Mouse (Mus musculus) heart, adult 8-10 months (tissue): ENCODE data around the gene P2ry2. TPM values are rescaled to one million over a fixed set of nuclear protein-coding genes. Genes with fewer than 3 reads are reported as not detected.
A peak's percentile ranks its signal among the peaks of the same experiment; 100 is the strongest.

Source experiments
- DNase-seq: peaks from one replicate; pipeline ENCODE4 v3.0.0; 2022; ENCODE audit warnings: low spot score
- total RNA-seq, 4 experiments: library from RNA; stranded (reverse); gene quantifications; 2 replicates each; pipeline ENCODE4 v1.2.4; 2022

P2ry2 gene
- total RNA-seq, 4 experiments from 2014 or later, result 24.6 to 27.7 (median 27.2) TPM

DNA sequence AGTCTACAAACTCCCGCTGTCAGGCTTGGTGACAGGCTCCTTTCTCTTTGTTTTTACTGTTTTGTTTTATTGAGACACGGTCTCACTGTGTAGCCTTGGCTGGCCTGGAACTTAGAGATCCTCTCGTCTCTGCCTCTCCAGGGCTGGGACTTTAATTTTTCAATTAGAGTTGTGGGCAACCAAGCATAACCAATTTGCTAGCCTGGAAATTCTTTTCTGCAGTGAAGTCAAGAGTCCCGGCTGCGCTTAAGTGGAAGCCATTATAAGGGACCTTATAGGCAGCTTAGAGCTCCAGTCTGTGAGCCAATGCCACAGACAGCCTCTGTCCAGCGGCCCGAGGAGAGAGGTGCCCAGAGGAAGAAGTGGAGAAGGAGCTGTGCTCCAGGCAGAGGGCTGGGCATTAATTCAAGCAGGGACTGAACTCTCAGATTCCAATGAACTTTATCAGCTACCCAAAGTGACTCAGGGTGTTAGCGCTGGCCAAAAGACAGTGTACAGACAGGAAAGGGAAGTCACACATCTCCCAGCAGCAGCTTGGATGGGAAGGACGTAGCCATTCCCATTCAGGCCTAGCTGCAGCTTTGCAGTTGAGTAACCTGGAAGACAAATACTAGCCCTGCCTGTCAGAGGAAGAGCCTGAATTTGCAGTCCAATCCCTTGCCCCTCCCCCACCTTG lies 21.9 kb downstream of the P2ry2 start:
- peak; percentile 88 for DNase-seq

DNA sequence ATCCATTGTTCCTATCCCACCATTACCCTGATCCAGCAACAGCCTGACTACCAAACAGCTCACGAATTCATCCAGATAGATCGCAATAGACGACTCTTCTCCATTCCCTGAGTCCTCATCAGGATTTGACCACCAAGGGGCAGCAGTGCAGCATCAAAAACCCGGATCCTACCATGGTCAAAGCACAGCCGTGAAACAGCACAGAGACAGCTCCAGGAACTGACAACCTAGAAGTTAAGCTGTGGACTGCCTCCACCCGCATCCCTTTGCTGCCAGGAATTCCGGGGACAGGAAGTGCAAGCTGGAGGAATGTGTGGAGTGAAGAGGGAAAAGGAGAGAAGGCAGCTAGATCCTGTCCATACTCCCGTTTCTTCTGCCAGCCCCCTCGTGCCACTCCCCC lies 24.6 kb downstream of the P2ry2 start:
- peak; percentile 90 for DNase-seq

DNA sequence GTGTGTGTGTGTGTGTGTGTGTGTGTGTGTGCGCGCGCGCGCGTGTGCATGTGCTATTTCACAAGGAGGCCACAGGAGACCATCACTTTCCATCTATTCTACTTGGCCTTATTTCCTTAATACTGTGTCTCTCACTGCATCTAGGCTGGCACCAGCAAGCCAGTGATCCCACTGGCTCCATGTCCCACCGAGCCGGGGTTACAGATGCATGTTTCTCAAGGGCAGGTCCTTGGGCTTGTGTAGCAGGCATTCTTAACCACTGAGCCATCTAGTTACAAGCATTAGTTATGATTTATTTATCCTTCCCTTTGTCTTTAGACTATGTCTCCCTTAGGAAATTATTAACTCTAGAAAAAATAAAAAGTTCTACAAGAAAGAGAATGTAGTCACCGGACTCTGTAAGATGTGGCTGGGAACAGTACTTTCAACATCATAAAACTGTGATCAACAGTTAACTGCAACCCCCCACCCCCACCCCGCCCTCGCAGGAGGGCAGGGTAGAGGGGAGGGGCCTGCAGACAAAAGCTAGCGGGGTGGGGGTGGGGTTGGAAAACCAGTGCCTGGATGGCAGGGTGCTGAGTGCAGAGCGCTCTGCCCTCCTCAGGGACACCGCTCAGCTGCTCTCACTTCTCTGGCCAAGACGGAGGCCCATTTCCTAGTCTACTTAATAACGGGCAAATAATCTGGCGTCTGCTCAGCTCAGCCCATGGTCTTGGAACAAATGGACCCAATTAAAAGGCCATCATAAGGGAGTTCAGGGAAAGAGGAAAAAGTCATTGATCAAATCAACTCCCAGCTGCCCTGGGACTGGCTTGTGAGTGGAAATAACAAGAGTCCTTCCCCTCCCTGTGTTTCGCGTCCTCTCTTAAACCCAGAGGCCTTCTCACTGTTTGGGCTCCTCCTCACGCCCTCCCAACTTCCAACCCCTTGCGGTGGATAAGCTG lies 27.9 kb downstream of the P2ry2 start:
- DNase-seq, result no peak

DNA sequence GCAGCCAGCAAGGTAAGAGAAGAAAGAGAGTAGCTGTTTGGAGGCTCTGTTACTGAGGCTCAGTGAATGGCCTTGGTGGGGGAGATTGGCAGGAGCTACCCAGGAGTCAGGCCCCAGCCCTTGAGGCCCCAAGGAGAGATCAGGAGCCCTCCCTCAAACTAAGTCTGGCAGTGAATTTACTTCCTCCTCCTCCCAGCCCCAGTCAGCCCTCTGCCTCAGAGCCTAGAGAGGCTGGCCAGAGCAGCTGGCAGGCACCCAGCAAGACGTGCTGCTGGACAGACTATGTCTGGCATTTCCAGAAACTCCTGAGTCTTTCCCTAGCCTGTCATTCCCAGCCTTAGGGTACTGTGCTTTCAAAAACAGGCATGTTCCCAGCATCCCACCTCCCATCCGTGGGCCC lies 33.5 kb downstream of the P2ry2 start:
- no peak for DNase-seq

DNA sequence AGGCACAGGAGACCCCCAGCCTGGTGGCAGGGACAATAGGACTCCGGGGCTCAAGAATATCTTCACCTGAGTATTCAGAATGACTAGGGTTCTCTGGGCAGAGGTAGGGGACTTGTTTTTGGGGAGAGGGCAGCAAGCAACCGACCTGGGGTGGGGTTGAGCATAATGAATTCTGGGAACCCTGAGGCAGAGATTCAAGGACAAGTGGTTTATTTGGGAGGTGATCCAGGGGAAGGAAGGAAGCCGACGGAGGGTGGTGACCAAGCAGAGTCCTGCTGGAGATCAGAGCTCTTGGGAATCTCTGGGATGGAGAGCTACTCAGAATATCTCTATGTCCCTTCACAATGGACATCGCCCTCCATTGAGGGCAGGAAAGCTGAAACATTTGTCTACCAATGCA lies 34.5 kb downstream of the P2ry2 start:
- DNase-seq, result no peak

DNA sequence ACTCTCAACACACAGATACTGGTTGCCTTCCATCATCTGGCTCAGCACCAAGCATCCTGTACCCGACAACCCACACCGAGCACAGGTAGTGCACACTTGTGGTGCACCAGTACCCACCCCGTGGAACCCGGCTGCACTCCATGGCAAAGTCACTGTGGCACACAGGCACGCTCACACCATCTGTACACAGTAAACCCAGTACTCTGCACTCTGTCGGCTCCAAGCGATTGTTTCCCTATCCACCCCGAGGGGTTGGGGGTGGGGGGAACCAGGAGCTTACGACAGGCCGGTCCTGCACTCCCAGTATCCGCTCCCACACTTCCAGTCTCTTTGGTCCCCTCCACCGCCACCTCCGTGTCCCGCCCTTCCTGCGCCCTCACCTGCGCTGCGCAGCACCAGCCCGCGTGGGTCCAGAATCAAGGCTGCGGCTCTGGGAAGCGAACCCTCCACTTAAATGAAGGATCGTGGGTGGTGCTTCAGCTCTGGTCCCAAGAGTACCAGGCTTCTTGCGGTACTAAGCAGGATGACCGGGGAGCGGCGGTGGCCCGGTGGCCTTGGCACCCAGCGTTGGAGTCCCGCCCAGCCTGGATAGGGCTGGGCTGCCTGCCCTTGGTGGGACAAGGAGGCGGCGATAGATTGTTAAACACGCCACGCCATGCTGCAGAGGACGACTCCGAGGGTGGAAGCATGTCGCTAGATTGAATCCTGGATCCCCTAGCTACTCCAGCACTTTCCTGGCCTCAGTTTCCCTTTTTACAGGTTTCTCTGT lies 38.3 kb downstream of the P2ry2 start, which contains the start of gene P2ry6:
Gene P2ry6 (minus strand): TSS at position 515 of the 769 bp plus-strand sequence.
- no peak for DNase-seq

DNA sequence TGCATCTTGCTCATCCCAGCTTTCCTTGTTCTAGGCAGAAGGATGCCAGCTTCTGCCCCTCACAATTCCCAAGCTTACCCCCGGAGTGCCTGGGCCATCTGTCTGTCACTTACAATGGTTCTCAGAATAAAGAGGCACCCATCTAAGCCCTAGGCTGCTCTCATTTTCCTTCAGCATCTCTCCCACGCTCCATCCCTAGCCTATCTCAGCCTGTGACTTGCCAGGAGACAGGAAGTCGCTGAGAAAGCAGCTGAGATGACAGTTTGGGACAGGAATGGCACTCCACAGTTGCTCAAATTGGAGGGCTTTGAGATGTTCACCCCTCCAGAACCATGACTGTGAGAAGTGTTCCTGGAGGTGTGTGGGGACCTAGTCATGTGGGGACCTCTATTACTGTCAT lies 39.8 kb downstream of the P2ry2 start:
- DNase-seq, result no peak

DNA sequence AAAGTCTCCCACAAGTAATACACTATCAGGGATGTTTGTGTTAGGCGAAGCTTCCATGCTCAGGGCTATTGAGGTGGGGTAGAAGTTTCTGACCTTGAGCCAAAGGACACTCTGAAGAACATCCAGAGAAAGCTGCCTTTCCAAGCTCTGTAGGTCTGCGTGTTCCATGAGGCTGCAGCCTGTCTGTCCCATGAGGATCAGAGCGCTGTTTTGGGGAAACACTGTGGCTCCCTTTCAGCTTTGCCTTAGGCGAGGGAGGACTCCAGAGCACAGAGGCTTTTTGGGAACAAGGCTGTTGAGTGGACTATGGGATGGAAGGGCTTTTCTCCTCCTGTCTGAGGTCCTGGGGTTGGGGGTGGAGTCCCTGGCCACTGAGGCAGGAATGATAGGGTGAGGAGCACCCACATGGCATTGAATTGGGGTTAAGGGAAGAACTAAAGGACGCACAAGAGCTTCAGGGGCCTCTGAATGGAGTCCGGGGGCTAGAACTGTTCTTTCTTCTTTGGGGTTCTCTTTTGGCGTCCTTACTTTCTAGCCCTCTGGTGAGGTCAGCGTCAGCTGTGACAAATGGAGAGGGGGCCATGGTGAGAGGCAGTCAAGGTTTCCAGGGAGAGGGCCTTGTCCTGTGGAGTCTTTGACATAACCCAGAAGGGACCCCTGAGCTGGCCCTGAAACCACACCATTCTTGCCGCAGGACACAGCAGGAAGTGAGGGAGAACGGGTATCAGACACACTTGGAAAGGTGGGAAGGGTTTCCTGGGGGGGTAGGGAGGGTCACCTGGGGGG lies 43.6 kb downstream of the P2ry2 start:
- no peak for DNase-seq

DNA sequence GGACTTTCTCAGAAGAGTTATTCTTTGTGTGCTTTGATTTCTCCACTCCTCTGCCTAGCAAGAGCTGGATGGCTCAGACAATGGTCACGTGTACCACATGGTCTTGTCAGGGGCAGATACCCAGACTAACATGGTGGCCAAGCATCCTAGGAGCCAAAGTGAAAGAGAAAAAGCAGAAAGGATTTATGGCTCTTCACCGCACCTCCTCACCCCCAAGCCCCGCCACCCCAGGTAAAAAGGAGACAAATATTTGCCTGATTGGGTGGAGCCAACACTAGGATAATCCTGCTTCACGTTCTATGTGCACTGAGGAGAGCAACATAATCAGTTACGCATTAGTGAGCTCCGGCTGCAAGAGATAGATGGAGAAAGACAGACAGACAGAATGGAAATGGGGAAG lies 44.3 kb downstream of the P2ry2 start:
- DNase-seq, result no peak

DNA sequence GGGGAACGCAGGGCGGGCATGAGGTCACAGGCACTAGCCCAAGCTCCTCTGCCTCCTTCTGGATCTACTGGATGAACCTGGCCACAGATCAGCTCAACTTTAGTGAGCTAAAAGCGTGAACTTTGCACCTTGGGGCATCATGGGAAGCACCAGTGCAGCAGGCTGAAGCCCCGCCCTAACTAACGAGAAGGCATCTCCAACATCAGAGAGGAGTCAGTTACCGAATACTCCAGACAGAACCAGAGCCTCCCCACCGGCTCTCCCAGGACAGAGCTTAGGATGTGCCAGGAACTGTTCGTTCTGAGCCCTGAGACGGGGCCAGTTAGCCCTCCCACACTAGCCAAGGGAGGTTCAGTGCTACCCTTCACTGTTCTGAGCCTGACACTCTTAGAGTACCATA lies 44.8 kb downstream of the P2ry2 start:
- DNase-seq, result no peak

DNA sequence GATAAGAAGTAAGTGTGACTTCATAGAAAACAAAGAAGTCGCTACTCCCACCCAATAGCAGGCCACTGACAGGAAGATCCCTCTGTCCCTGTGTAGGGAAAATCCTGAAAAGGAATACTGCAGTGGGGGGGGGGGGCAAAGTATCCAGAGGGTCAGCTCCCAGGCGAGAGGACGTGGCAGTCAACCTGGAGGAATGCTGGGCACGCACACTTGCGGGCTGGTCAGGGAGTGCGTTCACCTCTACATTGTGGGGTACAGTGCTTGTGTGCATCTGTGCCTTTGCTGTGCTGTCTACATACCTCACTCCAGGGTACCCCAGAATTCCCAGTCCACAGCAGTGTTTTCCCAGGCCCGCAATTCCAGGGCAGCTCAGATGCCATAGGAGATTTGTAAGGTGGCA lies 46.7 kb downstream of the P2ry2 start:
- no peak for DNase-seq

DNA sequence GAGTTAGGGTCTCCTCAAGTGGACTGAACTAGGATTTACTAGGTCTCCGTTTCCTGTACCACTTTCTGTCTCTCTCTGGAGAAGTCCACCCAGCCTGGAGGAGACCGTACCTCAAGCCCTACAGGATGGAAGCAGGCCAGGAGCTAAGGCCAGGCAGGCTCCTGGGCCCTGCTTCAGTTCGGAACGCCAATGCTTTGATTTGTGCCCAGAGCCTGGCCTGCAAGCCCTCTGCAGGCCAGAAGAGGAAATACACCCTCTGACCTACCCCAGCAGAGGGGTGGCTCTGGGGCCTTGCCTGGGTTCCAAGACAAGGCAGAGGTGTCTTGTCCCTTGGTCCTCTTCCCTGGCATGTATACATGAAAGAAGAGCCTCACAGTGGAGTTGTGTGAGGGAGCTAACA lies 47.6 kb downstream of the P2ry2 start:
- DNase-seq, result no peak

DNA sequence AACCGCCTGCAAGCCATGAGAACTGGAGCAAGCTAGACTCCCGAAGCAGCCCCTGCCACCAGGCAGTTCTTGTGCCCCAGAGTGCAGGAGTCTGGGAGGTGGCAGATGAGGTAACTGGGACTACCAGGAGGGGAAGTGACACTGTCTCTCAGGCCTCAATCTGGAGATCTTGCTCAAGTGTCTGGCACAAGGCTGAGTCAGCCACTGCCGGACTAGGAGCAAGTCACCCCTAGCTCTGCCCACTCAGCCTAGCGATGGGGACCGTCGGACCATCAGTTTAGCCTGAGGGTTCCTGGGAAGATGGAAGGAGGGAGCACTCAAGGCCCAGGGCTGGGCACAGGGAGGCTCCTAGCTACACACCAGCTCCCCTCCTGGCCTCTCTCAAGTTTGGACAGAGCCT lies 48.4 kb downstream of the P2ry2 start:
- no peak for DNase-seq

DNA sequence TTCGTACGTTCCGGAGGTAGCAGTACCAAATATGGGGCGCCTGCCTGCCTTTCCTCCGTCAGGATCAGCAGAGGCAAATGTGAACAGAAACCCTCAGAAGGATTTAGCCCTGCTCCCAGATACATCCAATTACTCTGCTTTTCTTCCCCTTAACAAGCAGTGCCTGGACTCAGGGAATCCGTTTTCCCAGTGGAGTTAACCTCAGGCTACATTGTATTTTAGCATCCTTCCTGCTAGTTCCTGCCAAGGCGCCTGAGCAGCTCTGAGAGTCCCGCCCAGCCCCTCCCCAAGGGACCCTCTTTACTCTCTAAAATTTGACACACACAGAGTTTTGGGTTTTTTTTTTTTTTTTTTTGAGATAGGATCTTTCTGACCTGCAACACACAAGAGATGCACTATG lies 49.3 kb downstream of the P2ry2 start:
- no peak for DNase-seq

DNA sequence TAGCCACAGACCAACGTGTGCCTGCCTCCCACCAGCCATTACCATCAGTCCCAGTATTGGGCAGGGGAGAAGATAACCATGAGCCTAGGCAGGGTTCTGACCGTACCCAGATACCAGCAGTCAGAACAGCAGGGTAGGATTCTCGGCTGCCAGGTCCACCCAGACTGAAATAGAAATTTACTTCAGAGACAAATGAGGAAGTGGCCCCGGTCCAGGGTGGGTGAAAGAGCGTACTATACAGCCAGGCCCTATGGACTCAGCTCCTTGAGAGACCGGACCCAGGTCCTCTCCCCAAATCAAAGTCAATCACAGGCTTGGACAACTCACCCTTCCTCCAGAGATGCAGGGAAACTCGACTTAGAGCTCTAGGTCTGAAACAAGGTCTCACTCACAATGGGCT lies 51.5 kb downstream of the P2ry2 start:
- DNase-seq, result no peak

DNA sequence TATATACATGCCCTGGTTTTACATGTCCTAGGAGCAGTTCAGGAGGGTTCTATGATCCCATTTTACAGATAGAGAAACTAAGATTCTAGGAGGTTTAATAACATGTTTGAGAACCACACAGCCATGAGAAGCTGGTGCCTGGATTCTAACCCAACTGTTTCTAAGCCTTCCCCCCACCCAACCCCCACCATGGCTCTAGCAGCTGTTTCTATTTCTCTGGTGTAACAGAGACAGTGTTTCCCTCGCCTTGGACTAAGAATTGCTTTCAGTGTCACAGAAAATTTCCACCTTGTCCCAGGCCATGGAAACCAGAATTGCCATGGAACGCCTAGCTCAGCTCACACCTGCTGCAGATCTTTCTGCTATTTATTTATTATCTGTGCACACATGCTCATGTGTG lies 52.2 kb downstream of the P2ry2 start:
- DNase-seq, result no peak

DNA sequence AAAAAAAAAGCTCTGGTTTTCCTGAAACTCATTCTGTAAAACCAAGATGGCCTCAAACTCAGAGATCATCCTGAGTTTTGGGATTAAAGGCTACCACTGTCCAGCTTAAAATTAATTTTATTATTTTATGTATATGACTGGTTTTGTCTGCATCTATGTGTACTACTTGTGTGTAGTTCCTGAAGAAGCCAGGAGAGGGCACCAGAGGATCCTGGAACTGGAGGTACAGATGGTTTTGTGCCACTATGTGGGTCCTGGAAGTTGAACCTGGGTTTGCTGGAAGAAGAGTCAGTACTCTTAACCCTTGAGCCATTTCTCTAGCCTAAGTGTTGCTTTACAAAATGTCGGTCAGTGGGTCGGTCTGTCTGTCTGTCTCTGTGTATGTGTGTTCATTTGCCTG lies 54.2 kb downstream of the P2ry2 start:
- no peak for DNase-seq

DNA sequence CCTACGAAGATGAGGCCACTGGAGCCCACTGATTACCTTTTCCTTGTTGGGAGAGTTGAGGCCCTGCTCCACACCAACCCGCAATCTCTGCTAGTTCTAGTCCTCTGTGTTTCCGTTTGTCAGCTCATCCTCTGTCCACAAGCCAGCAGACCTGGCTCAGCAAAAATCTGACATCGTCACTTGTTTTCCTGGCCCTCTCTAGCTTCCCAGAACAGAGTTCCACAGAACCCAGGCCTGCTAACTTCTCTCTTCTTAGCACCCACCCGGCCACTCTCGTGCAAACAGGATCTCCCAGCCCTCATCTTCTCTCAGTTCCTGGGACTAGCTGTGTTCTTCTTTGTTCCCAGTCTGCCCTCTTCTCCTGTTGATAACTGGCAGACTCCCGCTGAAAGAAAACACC lies 60.0 kb downstream of the P2ry2 start:
- DNase-seq, result no peak

DNA sequence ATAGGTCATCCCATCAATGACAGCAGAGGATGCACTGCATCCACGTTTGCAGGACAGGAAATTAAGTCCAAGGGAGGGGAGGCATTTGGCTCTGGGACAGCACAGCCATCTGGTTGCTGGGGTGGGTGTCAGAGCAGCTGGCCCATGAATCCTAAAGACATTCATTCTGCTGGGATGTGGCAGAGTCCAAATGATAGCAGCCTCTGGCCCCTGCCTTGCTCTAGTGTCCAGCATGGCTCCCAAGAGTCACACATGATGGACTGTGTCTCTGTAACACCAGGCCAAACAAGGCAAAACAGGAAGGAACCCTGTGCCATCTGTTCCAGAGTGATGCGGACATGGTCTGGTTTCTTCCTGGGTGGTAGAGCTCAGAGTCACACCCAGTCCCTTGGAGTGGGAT lies 60.8 kb downstream of the P2ry2 start:
- no peak for DNase-seq

DNA sequence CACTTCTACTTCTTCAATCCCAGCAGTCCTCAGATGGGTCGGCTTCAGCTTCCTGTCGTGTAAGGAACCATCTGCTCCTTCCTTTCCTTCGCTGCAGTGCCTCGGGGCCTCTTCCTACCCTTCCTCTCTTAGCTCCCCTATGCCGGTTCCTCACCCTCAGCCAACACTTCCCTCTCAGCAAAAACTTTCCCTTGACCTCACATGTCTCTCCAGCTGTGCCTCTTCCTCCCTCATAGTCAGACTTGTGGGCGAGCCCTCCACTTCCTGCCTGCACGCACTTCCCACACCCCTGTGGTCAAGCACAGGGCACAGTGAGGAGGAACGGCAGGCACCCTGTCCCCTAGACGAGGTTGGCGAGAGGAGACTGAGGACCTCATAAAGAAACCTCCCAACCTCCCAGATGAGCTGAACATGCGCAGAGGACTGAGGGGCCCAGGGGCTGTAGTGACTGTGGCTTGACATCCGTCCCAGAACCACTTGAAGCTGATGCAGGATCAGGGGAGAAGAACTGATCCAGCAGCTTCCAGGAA lies 62.1 kb downstream of the P2ry2 start:
- DNase-seq, result peak; percentile 65

DNA sequence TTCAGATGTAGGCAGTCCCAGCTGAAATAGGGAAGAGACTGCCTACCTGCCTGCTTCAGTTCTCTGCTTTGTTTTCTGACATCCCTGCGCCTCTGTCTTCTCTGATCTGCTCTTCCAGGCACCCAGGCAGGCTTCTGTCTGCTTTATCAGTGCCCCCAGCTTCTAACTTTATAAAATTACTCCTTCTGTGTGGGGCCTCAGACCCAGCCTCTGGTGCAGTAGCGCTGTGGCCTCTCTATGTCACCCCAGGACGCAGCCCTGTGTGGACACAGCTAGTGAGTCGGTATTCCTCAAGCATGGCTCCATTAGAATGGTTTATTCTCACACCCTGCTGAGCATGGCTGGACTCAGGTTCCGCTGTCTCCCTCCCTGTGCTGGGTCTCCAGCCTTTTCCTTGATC lies 62.6 kb downstream of the P2ry2 start:
- DNase-seq, result no peak
